Mouse (Mus musculus): ENCODE results near the gene Majin.

Gene Majin

DNA sequence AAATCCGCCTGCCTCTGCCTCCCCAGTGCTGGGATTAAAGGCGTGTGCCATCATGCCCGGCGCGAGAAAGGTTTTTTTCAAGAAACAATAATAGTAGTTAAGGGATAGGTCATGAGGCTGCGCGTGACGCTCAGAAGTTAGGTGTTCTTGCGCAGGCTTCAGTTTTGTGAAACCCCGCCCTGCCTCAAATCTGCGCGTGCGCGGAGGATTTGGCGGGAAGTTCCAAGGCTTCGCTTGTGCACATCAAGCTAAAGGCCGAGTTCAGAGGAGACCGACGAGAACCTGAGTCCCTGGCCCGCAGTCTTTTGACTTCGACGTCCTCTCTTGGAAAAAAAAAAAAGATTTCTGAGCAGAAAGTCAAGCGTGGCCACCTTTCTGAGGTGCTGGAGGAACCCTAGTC, at the start of gene Majin:
Gene Majin, plus strand, starts transcription at position 258 of the 400 bp plus-strand sequence.
- ATAC-seq (ENCODE audit: low TSS enrichment), result no peak

DNA sequence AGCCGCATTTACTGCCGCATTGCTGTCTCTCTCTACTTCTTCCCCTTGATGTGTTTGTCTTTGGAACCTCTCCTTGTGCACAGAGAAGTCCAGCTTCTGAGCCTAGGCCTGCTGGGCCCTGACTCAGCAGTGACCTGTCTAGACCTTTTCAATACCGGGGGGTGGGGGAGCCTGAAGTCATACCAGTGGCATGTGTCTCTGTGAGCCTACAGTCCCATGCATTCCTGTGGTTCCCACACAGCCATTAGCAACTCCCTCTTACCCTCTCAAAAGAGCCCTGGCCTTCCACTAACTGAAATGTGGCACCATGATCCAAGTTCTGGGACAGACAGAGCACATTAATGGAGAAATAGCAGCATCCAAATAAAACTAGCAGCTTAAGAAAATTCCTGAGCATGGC, 47.8 kb upstream of the Majin start:
- no peak for ATAC-seq (ENCODE audit: low TSS enrichment)

DNA sequence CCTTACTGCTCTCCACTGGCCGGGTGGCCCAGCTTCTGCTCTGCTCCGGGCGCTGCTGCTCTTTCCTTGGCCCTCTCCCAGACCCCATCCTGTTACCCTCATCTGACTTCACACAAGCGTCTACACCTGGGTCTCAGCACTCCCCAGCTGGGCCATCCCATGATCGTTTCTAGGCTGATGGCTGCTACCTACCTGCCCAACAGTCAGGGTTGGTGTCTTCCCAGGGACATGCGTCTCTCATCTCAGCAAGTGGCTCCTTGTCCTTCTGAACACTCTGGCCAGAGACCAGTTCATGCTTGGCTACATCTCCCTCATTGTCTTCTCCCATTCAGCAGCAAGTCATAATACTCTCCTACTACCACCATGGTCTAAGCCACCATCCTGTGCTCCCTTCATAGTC, 44.5 kb upstream of the Majin start:
- no peak for ATAC-seq (ENCODE audit: low TSS enrichment)

DNA sequence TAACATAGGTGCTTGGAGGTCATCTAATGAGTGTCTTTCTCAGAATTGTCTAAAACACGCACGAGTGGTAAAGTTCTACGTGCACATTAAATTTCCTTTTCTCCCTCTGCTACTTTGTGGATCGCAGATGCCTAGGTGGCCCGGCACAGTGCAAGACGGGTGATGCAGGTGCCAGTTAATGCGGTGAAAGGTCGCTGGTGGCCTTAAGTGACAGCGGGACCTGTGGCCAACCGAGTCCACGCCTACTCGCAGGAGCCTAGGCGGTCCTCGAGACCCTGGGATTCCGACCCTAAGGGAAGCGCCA, 43.9 kb upstream of the Majin start:
- ATAC-seq (ENCODE audit: low TSS enrichment), result no peak

DNA sequence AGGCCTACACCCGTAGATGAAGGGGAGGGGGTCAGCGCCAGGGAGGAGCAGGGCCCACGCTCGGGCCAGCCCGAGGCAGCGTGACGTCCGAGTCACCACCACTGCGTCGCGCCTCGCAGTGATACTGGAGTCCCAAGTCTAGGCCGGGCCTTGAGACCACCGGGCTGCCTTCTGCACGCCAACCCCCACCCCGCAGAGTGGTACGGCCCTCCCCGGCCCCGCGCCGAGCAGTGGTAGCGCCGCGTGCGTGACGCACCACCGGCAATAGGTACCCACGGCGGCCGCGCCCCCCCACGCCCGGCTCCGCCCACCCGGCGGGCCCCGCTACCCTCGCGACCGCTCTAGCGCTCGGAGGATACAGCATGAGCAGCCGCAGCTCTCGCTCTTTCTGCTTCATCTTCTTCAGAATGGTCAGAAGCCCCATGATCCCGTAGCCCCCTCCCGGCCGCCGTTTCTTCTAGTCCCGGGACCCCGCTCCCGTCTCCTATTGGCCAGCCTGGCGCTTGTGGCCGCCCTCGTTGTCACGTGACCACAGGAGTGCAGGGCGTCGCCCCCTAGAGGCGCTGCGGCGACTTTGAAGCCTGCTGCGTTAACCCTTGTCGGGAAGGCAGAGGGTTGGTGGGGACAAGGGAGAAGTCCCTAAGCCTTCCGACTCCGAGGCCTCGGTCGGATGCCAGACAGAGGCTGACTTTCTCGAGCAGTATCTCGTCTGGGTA, 43.4 kb upstream of the Majin start, which contains the start of gene Batf2:
Gene Batf2, plus strand, starts transcription at position 306 of the 716 bp plus-strand sequence.
- ATAC-seq (ENCODE audit: low TSS enrichment), result peak; percentile 87

DNA sequence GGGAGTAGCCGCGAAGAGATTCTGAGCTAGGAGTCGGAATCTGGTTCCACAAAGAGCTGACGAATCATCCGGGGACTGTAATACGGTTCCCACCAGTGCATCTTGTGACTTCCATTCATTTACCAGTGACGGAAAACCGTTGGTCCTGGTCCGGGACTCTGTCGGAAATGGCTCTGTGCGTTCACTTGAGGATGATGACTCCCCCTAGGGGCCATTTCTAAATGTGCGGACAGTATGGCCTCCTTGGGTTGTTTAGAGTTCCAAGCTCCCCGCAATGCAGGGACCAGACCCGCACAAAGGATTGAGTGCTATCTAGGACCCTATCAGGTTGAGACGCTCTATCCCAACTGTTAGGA, 42.8 kb upstream of the Majin start, which contains the start of gene Arl2:
Gene Arl2, minus strand, starts transcription at position 155 of the 356 bp plus-strand sequence.
- ATAC-seq (ENCODE audit: low TSS enrichment), result peak; percentile 78

DNA sequence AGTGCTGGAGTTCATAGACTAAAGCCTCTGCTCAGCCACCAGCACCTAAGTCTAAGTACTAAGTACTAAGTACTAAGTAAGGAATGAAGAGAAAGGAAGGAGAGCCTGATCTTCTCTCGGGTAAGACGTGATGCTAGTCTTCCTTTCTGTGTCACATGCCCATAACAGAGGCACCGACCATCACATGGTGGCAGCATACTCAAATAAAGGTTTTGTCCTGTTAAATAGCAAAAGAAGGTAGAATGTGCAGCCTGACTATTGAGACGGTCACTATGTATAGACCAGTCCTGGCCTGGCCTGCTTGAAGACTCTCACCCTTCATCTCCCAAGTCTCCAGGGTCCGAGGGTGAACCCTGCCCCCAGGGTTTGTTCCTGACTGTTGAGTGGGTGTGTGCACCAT, 39.3 kb upstream of the Majin start:
- ATAC-seq (ENCODE audit: low TSS enrichment), result no peak

DNA sequence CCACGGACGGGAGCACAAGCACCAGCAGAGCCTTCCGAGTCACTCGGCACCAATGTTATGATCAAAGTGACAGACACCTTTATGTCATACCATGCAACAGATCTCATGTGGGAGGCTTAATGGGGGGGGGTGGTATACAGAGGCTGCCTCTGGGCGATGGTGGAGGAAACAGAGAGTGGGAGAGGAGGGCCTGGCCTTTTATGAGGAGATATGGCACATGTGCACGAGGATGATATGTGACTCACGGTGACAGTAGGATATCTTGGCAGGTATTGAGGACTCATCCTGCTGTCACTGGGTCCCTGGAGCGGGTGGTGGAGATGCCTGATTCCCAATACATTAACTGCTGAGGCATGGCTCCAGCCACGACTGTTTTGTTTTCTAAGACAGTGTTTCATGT, 29.0 kb upstream of the Majin start:
- no peak for ATAC-seq (ENCODE audit: low TSS enrichment)

DNA sequence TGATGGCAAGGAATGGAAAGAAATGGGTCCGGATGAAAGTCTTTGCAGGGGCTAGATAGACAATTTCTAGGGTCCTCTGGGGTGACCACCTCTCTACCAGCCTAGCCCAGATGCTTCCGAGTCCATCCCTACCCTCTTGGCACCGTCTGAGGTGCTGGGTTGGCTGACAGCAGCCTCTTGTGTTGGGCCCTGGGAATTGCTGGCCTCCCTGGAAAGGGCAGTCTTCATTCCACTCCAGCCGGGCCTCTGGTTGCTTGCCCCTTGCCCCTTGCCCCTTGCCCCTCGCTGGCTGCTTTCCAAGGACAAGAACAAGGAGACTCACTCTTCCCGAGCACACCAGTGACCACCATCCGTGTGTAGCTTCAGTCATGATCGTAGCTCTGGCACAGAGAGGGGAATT, 27.8 kb upstream of the Majin start:
- no peak for ATAC-seq (ENCODE audit: low TSS enrichment)

DNA sequence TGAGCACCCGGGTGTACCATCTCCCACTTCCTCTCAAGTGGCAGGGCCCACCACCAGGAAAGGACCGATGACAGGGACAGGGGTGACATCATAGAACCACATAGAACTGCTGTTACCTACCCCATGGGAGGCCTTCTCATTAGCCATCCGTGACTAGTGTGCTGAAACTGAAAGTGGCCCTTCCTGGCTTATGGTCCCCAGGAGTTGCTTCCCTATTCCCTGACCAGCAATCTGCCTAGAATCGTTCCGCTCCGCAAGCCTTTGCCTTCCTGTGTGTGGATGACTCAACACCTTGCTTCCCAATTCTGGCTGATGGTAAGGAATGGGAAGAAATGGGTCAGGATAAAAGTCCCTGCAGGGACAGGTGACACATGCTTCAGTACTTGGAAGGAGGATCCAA, 27.0 kb upstream of the Majin start:
- no peak for ATAC-seq (ENCODE audit: low TSS enrichment)

DNA sequence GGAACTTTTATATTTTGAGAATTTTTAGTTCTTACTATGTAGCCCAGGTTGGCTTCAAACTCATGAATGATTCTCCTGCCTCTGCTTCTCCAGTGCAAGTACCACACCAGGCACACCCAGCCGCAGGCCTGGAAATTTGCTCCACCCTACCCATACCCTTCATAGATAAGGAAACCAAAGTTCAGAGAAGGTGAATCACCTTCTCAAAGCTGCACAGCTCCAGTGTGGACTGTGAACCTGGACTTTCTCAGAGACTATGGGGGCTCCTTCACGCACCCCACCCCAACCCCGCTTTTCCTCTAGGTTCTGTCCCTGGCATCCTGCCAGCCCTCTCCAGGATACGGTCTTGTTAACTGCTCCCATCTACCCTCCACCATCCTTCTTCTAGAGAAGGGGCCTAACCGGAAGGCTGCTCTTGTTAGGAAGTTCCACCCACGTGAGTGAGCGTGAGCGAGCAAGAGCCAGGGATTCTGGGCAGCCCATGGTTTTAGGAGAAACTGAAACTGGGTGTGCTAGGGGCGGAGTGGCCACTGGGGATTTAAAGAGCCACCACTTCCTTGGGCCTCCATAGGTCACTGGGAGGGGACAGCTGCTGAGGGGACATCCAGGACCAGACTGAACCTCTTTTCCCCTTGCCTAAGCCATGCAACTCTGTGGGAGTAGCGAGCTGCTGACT, 20.2 kb upstream of the Majin start:
- no peak for ATAC-seq (ENCODE audit: low TSS enrichment)

DNA sequence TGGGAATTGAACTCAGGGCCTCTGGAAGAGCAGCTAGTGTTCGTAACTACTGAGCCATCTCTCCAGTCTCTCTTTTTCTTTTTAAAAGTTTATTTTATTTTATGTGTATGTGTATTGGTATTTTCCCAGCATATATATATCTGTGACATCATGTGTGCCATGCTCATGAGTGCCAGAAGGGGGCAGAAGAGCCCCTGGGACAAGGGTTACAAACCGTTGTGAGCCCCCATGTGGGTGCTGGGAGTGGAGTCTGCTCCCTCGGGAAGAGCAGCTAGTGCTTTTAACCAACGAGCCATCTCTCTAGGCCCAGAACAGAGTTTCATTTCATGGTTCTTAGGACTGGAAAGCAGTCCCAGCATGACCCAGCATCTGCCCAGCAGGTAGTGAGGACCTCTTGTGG, 17.4 kb upstream of the Majin start:
- no peak for ATAC-seq (ENCODE audit: low TSS enrichment)

DNA sequence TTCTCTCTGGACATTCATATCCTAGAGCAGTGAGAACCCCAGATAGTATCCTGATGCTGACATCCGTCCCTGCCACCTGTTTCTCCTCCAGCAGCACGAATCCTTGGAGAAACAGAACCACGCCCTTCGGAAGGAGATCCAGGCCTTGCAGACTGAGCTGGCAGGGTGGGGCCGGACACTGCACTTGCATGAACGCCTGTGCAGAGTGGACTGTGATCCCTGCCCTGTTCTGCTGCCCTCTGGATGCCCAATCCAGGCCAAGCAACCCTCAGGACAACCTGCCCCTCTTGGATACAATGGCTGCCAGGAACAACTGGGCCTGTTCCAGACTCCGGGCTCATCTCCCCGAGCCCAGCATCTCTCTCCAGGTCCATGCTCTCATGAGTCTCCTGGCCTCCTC, 13.0 kb upstream of the Majin start:
- no peak for ATAC-seq (ENCODE audit: low TSS enrichment)

DNA sequence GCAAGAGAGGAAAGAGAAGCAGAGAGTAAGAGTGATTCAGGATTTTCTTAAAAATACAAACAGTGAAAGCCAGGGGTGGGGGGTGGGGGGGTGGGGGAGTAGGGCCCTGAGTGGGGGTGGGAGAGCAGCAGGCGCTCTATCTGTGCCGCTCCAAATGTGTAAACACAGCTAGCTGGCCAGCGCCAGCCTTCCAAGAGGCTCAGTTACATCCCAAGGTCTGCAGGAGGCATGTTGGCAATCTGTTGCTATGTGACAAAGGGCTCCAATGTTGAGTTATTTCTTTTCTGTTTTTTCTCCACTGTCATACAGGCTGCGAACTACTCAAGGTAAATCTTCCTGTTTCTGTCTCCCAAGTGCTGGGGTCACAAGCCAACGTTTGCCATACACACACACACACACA, 9.4 kb upstream of the Majin start:
- ATAC-seq (ENCODE audit: low TSS enrichment), result no peak

DNA sequence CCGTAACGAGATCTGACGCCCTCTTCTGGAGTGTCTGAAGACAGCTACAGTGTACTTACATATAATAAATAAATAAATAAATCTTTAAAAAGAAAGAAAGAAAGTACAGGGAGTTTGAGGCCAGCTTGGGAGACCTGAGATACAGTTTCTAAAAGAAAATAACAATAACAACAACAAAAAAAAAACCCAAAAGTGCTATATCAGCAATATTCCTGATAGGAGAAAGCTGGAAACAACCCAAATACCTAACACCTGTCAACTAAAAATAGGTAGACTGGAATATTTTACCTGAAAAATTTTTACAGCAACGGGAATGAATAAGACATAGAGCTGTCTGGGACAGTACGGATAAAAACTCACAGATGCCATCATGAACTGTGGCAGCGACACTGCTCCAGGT, 5.4 kb upstream of the Majin start:
- ATAC-seq (ENCODE audit: low TSS enrichment), result no peak

DNA sequence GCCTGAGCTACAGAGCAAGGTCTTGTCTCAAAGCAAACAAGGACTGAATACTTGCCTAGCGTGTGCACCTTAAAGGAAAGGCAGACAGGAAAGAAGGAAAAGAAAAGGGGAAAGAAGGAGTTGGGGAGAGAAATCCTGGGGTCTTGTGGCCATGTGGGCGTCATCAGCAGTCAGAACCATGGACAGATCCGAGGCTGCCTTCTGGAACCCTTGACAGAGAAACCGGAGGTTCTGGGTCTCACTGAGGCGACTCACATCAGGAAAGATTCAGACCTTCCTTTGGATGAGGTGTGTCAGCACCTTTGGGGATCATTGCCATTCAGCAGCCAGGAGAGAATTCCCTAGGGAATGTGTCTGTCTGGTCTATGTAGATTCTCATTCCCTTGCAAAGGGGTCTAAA, 2.6 kb upstream of the Majin start:
- no peak for ATAC-seq (ENCODE audit: low TSS enrichment)

DNA sequence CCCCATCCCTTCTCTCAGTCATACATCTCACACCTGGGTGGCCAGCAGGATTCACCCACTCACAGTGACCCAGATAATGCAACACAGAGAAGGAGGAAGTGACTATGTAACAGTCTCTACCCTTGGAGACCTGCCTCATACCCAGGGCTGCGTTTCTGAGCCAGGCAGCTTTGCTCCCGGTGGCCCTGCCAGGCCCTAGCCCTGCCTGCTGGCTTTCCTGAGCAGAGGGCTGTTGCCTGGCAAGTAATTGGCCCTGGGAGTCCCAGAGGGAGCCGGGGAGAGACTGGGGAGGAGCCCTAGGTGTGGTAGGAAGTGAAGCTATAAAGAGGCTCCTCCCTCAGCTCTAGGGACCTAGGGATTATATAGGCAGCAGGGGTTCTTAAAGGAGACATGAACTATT, 1.7 kb upstream of the Majin start:
- ATAC-seq (ENCODE audit: low TSS enrichment), result peak; percentile 55; the same call in 1 of the 2 replicates

DNA sequence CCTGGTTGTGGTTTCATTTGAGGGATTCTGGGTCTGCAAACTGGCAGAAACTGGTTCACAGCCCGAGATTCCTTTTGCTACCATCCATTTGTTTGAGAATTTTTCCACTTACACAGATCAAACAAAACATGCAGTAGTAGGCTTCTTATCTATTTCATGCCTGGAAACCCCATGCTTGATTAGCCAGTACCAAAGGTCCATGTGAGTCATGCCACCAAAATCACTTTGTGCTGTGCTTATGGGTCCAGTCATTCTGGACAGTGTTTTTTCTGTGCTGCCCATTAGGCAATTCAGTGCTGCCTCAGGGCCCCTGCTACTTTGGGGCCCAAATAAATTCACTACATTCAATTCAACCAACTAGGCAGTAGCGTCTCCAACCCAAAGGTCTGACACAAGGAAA, 20.1 kb downstream of the Majin start:
- no peak for ATAC-seq (ENCODE audit: low TSS enrichment)

DNA sequence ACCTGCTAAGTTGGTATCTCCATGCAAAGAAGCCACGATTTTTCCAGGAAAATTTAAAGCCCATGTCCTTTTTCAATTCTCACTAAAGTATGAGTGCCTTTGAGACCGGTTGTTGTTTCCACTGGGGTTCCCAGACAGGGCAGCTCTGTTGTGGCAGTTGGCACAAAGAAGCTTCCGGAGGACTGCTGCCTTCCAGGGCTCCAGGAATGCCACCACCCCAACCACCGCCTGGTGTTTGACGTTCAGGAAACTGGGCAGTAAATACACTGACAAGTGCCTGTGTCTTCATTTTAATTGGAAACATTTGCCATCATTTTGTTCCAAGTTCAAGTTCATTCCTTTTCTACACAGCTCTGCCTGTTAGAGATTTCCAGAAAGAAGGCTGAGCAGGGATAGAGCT, 22.5 kb downstream of the Majin start:
- ATAC-seq (ENCODE audit: low TSS enrichment), result no peak

DNA sequence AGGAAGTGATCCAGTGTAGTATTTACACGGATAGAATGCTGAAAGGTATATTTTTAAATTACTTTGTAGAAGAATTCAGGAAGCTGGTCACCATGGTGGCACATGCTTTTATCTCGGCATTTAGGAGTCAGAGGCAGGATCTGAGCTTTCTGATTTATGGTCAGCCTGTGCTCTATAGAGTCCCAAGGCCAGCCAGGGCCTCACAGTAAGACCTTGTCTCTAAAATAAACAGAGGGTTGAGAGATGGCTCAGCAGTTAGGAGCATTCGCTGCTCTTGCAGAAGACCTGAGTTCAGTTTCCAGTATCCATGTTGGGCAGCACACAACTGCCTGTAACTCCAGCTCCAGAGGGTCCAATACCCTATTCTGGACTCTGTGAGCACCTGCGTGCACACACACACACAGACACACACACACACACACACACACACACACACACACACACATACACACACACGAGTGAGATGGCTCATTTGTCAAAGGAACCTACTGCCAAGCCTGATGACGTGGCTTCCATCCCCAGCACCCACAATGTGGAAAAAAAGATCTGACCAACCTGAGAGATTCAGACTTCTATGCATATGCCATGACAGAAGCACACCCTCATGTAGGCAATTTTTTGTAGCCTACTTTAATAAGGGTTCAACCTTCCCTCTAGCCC, 32.0 kb downstream of the Majin start:
- ATAC-seq (ENCODE audit: low TSS enrichment), result no peak

DNA sequence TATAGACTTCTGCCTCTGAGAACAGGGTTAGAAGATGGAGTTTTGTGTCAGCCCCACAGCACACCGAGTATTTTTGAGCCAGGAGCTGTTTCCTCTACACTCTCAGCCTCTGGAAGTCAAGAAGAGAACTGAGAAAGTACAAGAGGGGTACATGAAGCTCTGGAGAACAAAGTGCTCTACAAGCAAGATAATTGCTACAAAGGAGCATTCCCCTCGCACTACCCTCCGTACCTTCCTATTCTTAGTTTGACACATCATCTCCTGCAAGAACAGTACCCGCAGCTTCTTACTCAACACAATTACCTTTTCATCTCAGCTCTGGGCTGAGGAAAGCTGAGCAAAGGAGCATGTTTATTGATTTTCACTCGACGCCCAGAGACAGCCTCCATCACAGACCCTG, 34.4 kb downstream of the Majin start:
- ATAC-seq (ENCODE audit: low TSS enrichment), result no peak

DNA sequence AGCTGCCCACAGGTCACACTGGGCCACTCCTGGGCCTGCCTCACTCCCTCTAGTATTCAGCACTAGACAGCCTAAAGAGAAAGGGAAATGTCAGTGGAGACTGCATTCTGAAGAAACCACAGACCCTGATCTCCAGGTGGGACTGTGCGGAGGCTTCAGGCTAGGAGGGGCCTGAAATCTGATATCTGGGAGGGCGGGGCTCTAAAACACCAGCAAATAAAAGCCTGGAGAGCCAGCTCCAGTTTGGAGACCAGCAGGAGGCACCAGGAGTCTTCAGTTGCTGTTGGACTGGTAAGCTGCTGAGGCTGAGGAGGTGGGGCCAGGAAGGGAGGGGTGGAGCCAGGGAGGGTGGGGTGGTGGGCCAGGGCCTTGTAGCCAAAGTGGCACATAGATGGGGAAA, 41.9 kb downstream of the Majin start, which contains the start of gene Gpha2:
Gene Gpha2, plus strand, starts transcription at position 246 of the 400 bp plus-strand sequence.
- no peak for ATAC-seq (ENCODE audit: low TSS enrichment)

DNA sequence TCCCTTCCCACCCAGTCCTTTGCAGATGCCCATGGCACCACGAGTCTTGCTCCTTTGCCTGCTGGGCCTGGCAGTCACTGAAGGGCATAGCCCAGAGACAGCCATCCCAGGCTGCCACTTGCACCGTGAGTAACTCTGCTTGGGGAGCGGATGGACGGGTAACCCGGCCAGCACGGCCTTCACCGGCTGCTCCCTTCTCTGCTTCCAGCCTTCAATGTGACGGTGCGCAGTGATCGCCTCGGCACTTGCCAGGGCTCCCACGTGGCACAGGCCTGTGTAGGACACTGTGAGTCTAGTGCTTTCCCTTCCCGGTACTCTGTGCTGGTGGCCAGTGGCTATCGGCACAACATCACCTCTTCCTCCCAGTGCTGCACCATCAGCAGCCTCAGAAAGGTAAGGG, 42.6 kb downstream of the Majin start:
- ATAC-seq (ENCODE audit: low TSS enrichment), result no peak
